Mouse (Mus musculus): ENCODE data around the gene Opcml. TPM values are rescaled to one million over a fixed set of nuclear protein-coding genes. Genes with fewer than 3 reads are reported as not detected.

The Opcml gene
- polyA plus RNA-seq, 1 experiment from 2014 or later, result 1.7 TPM

DNA sequence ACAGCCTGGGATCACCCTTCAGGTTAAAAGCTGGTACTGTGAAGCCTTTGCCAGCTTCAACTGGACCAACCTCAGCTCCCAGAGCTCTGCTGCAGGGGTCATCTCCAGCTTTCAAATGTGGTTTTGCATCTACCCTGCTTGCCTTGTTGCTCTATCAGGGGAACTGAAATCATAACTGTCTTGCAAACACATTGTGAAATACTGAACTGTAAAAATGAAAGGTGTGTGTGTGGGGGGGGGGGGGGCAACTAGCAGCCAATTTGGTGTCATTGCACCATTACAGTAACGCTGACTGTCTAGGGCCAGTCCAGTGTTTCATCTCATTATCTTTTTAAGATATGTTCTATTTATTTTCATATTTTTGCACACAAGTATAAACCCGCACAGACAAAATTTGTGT is 305.6 kb downstream of the Opcml start:
- Histone ChIP-seq H3K4me1 (replicated peaks) (no peaks in the 10 kb centered on the region), H3K9me3 (replicated peaks) (no peaks in the 10 kb centered on the region), H3K4me2 (no peak overlapping the region), H3K4me3 (no peak overlapping the region), H3K36me3 (no peaks in the 10 kb centered on the region), H3K27ac (no peak overlapping the region), H3K27me3 (no peaks in the 10 kb centered on the region), H3K9ac (no peak overlapping the region)
- ATAC-seq (replicated peaks; ENCODE audit: insufficient number of reproducible peaks, insufficient read depth, low FRiP score, low read depth), result no peak
- 81% methylated on average over 2 of the region's 2 CpGs for WGBS

GRCm38 (mm10) chr9:28101981-28102380 is 311.4 kb downstream of the Opcml start:
- Histone ChIP-seq H3K9ac (no peak overlapping the region), H3K27ac (no peak overlapping the region)
- no peak for ATAC-seq (replicated peaks; ENCODE audit: insufficient number of reproducible peaks, insufficient read depth, low FRiP score, low read depth)

GRCm38 (mm10) chr9:28121858-28122257 is 331.3 kb downstream of the Opcml start:
- no peak overlapping the region for H3K4me2 ChIP-seq
- no peak for ATAC-seq (replicated peaks; ENCODE audit: insufficient number of reproducible peaks, insufficient read depth, low FRiP score, low read depth)
- H3K27me3 ChIP-seq, result no peaks in the 10 kb centered on the region
- H3K9me3 ChIP-seq (replicated peaks), result no peaks in the 10 kb centered on the region
- H3K4me3 ChIP-seq, result no peak overlapping the region
- H3K36me3 ChIP-seq, result no peaks in the 10 kb centered on the region
- H3K4me1 ChIP-seq (replicated peaks), result no peaks in the 10 kb centered on the region
- WGBS, result 71% methylated on average over 2 of the region's 2 CpGs
- H3K9ac ChIP-seq, result no peak overlapping the region
- no peak overlapping the region for H3K27ac ChIP-seq

More at GRCm38 (mm10) chr9:28101981-28102380, 311.4 kb downstream of the Opcml start:
- Histone ChIP-seq H3K36me3 (no peaks in the 10 kb centered on the region), H3K4me2 (no peak overlapping the region), H3K4me3 (no peak overlapping the region), H3K27me3 (no peaks in the 10 kb centered on the region), H3K9me3 (replicated peaks) (no peaks in the 10 kb centered on the region), H3K4me1 (replicated peaks) (no peaks in the 10 kb centered on the region)

DNA sequence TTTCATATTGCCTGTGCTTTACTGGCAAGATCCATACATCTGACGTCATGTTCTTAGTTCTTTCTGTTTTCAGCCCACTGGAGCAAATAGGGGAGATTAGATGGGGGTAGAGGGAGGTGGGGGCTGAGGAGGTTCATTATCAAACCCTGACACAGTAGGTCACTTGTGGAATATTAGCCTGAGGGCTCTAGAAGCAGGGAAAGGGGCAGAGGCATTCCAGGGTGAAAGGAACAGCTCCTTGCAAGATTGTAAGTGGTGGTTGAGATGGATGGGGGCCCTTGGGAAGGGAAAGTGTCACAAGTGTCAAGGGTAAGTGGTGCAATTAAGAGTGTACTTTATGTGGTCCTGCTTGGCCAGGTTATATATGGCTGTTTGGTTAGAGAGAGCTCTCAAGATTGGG is 338.2 kb downstream of the Opcml start:
- no peak for ATAC-seq (replicated peaks; ENCODE audit: insufficient number of reproducible peaks, insufficient read depth, low FRiP score, low read depth)
- Histone ChIP-seq H3K4me2 (no peak overlapping the region), H3K4me3 (no peak overlapping the region), H3K9ac (no peak overlapping the region), H3K27ac (no peak overlapping the region), H3K36me3 (no peaks in the 10 kb centered on the region), H3K4me1 (replicated peaks) (no peaks in the 10 kb centered on the region), H3K27me3 (no peaks in the 10 kb centered on the region), H3K9me3 (replicated peaks) (no peaks in the 10 kb centered on the region)
- WGBS, result 57% methylated on average over 1 of the region's 1 CpGs

GRCm38 (mm10) chr9:28131521-28131920 is 340.9 kb downstream of the Opcml start:
- H3K4me2 ChIP-seq, result no peak overlapping the region
- H3K36me3 ChIP-seq, result no peaks in the 10 kb centered on the region
- no peaks in the 10 kb centered on the region for H3K27me3 ChIP-seq
- no peak for ATAC-seq (replicated peaks; ENCODE audit: insufficient number of reproducible peaks, insufficient read depth, low FRiP score, low read depth)
- H3K4me1 ChIP-seq (replicated peaks), result no peaks in the 10 kb centered on the region
- no peak overlapping the region for H3K27ac ChIP-seq
- no peak overlapping the region for H3K9ac ChIP-seq
- H3K9me3 ChIP-seq (replicated peaks), result no peaks in the 10 kb centered on the region
- H3K4me3 ChIP-seq, result no peak overlapping the region
- WGBS, result 56% methylated on average over 1 of the region's 1 CpGs

DNA sequence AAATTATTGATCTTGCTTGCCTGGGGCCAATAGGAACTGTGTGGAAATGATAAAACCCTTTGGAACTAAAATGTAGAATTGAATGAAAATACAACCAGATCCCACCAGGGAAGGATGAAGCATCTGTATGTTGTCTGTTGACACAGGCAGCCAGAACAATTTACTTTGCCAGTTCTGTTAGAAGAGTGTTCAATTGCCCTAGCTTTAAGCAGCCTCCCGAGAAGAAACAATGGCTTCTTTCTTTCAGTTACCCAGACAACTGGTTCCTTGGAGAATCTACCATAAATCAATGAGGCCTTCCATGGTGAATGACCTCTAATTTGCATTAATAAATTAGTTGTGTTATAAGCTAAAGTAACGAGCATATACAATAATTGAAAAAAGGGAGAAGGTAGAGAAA is 346.0 kb downstream of the Opcml start:
- Histone ChIP-seq H3K4me1 (replicated peaks) (no peaks in the 10 kb centered on the region), H3K27me3 (no peaks in the 10 kb centered on the region), H3K27ac (no peak overlapping the region), H3K4me3 (no peak overlapping the region), H3K36me3 (no peaks in the 10 kb centered on the region), H3K9ac (no peak overlapping the region), H3K9me3 (replicated peaks) (no peaks in the 10 kb centered on the region), H3K4me2 (no peak overlapping the region)
- no peak for ATAC-seq (replicated peaks; ENCODE audit: insufficient number of reproducible peaks, insufficient read depth, low FRiP score, low read depth)
- 60% methylated on average over 2 of the region's 2 CpGs for WGBS

DNA sequence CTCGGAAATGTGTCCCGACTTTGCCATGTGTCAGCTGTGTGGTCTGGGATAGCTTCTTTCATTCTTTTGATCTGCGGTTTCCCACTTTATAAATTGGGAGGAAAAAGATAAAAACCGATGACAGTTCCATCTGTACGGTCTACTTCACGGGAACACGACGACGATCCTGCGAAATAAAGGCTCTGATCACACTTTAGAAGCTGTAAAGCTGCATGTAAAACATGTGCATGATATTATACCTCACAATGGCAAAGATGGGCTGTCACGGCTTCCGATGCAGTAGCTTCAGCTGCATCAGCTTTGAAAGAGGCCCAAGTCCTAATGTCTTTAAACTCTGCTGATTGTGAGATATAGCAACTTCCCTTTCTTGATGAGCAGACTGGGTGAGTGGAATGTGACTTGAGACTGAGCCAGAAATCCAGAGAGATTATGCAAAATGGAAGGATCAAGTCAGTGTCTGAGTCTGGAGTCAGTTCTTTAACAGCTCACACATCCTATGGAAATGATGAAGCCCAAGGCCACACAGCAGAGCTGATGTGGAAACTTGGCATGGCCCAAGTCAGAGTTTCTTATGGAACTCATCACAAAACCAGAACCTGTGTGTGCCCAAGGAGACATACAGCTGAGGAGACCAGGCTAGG is 349.5 kb downstream of the Opcml start:
- H3K27ac ChIP-seq, result no peak overlapping the region
- H3K4me2 ChIP-seq, result no peak overlapping the region
- no peak overlapping the region for H3K9ac ChIP-seq
- no peaks in the 10 kb centered on the region for H3K9me3 ChIP-seq (replicated peaks)
- H3K27me3 ChIP-seq, result no peaks in the 10 kb centered on the region
- no peak overlapping the region for H3K4me3 ChIP-seq
- no peaks in the 10 kb centered on the region for H3K4me1 ChIP-seq (replicated peaks)
- WGBS, result 71% methylated on average over 12 of the region's 12 CpGs
- ATAC-seq (replicated peaks; ENCODE audit: insufficient number of reproducible peaks, insufficient read depth, low FRiP score, low read depth), result no peak
- H3K36me3 ChIP-seq, result no peaks in the 10 kb centered on the region

GRCm38 (mm10) chr9:28149507-28149906 is 358.9 kb downstream of the Opcml start:
- Histone ChIP-seq H3K9ac (no peak overlapping the region), H3K9me3 (replicated peaks) (no peaks in the 10 kb centered on the region), H3K27ac (no peak overlapping the region), H3K36me3 (no peaks in the 10 kb centered on the region), H3K4me1 (replicated peaks) (no peaks in the 10 kb centered on the region), H3K4me2 (no peak overlapping the region), H3K27me3 (no peaks in the 10 kb centered on the region), H3K4me3 (no peak overlapping the region)
- 76% methylated on average over 3 of the region's 3 CpGs for WGBS
- ATAC-seq (replicated peaks; ENCODE audit: insufficient number of reproducible peaks, insufficient read depth, low FRiP score, low read depth), result no peak

DNA sequence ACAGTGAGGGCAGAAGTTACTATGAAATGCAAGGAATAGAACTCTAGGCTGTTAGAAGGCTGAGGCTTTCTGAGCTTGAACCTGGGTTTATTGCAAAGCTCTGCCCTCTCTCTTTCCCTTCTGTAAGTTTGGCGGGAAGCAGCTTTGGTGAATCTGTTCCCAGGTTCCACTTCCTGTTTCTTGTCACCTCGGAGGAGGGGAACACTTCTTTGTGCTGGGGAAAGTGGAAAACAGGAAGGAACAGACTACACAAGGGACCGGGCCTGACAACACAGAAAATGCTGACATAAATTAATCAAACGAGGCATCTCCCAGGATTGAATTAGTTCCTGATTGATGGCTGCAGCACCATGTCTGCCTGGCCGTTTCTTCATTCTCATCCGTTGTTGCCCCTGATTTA is 363.2 kb downstream of the Opcml start:
- no peaks in the 10 kb centered on the region for H3K27me3 ChIP-seq
- no peak overlapping the region for H3K9ac ChIP-seq
- H3K27ac ChIP-seq, result no peak overlapping the region
- H3K9me3 ChIP-seq (replicated peaks), result no peaks in the 10 kb centered on the region
- no peaks in the 10 kb centered on the region for H3K4me1 ChIP-seq (replicated peaks)
- no peak for ATAC-seq (replicated peaks; ENCODE audit: insufficient number of reproducible peaks, insufficient read depth, low FRiP score, low read depth)
- no peaks in the 10 kb centered on the region for H3K36me3 ChIP-seq
- H3K4me2 ChIP-seq, result no peak overlapping the region
- no peak overlapping the region for H3K4me3 ChIP-seq
- WGBS, result 47% methylated on average over 6 of the region's 6 CpGs

DNA sequence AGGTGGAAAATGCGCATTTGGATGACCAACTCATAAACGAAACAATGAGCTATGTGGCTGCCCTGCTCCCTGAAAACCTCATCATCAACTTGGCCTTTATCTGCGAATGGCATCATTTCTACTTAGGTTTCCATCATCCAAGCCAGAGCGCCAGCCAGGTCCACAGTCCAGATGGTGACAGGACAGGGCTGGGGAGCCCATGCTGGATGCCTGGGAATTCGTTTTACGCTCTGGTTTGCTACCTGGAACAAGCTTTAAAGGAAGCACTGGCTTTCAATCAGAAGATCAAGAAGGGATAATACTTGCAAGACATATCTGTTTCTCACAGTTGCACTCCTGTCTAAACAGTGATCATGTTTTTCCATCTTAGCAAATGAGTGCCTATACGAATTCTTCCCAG is 366.5 kb downstream of the Opcml start:
- 74% methylated on average over 7 of the region's 7 CpGs for WGBS
- H3K9me3 ChIP-seq (replicated peaks), result no peaks in the 10 kb centered on the region
- no peak for ATAC-seq (replicated peaks; ENCODE audit: insufficient number of reproducible peaks, insufficient read depth, low FRiP score, low read depth)

DNA sequence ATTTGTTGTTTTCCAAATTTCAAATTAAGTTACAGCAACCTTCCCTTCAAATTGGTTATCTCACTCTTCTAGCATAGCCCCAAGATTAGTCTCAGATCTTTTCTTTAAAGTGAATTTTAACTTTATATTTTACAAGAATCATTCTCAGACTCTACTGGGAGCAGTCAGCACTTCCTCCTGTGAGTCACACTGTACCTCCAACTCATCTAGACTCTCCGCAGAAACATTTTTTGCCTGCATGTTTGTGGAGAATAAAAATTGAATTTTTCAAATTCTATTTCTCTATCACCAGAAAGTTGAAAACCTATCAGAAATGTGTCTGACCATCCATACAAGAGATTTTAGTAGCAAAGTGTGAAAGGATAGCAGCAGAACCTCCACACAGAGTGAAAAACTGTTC is 370.4 kb downstream of the Opcml start:
- Histone ChIP-seq H3K4me2 (no peak overlapping the region), H3K9ac (no peak overlapping the region), H3K36me3 (no peaks in the 10 kb centered on the region), H3K27me3 (no peaks in the 10 kb centered on the region), H3K4me3 (no peak overlapping the region), H3K4me1 (replicated peaks) (no peaks in the 10 kb centered on the region), H3K27ac (no peak overlapping the region), H3K9me3 (replicated peaks) (no peaks in the 10 kb centered on the region)
- 78% methylated on average over 1 of the region's 1 CpGs for WGBS
- no peak for ATAC-seq (replicated peaks; ENCODE audit: insufficient number of reproducible peaks, insufficient read depth, low FRiP score, low read depth)

More for the DNA sequence above, 366.5 kb downstream of the Opcml start:
- Histone ChIP-seq H3K4me3 (no peak overlapping the region), H3K9ac (no peak overlapping the region), H3K4me1 (replicated peaks) (no peaks in the 10 kb centered on the region), H3K27ac (no peak overlapping the region), H3K27me3 (no peaks in the 10 kb centered on the region), H3K36me3 (no peaks in the 10 kb centered on the region), H3K4me2 (no peak overlapping the region)

- no peak for ATAC-seq (replicated peaks; ENCODE audit: insufficient number of reproducible peaks, insufficient read depth, low FRiP score, low read depth)
- no peaks in the 10 kb centered on the region for H3K36me3 ChIP-seq
- no peaks in the 10 kb centered on the region for H3K9me3 ChIP-seq (replicated peaks)
- H3K4me1 ChIP-seq (replicated peaks), result no peaks in the 10 kb centered on the region
- H3K4me3 ChIP-seq, result no peak overlapping the region
- H3K9ac ChIP-seq, result no peak overlapping the region
- no peaks in the 10 kb centered on the region for H3K27me3 ChIP-seq
- H3K4me2 ChIP-seq, result no peak overlapping the region
- 59% methylated on average over 4 of the region's 4 CpGs for WGBS
- H3K27ac ChIP-seq, result no peak overlapping the region
Measured at GRCm38 (mm10) chr9:28163946-28164345, 373.4 kb downstream of the Opcml start.
